Mouse (Mus musculus) erythroblast, embryonic 14.5 days (primary cell): ENCODE measurements around the gene Stard3.

Experiments
- GATA1 ChIP-seq: IDR thresholded peaks from 2 replicates; pipeline ENCODE4 v1.6.1; 2012; ENCODE audit warnings: low read length, inconsistent platforms, mixed read lengths
- TAL1 ChIP-seq: IDR thresholded peaks from 3 replicates; pipeline ENCODE4 v1.6.1; 2012; ENCODE audit warnings: low read length, inconsistent platforms, mixed read lengths

GRCm38 (mm10) chr11:98408872-98409271, 50.7 kb downstream of the Stard3 start:
- TF ChIP-seq TAL1 (no peak), GATA1 (no peak)
